Mouse (Mus musculus) regulatory T cell (primary cell): Measurements from ENCODE around the gene Rnf34.

ENCODE experiments used
- in situ Hi-C: fragments of 300-600 bp; cut with MboI, MseI; formaldehyde crosslinking; loops from one replicate; pipeline ENCODE4 v1.15.1; 2025; ENCODE audit warnings: high pct_unique_total_duplicates

The Rnf34 gene

DNA sequence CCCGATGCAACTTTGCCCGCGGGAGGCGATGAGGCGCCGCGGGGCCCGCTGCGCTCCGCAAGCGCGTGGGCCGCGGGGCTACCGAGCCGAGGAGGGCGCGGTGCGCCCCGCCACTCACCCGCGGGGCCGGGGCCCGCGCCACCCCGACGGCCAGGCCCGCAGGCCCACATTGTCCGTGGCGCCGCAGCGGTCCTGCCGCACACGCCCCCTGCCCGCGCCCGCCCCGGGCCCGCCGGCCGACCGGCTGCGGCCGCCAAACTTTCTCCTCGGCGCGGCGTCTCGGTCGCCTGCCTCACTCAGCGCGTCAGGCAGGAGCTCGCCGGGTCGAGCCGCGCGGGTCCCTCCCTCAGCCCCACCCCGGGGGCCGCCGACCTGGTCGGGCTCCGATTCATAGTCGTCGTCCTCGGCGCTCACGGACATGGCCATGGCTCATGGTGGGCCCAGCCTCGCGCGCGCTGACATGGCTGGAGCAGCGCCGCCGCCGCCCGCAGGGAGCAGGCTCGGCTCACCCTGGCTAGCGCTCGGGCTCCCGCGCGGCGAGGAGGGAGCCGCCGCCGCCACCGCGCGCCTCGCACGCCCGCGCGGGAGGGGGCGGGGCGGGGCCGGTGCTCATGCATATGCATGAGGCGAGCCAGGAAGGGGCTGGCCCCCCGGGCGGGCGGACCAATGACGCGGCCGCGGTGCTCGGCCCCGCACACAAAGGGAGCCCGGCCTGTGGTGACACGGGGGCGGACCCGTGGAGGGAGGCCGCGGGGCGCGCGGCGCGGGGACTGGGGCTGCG, 50.1 kb downstream of the Rnf34 start:
- in situ Hi-C loops = no loop called here

DNA sequence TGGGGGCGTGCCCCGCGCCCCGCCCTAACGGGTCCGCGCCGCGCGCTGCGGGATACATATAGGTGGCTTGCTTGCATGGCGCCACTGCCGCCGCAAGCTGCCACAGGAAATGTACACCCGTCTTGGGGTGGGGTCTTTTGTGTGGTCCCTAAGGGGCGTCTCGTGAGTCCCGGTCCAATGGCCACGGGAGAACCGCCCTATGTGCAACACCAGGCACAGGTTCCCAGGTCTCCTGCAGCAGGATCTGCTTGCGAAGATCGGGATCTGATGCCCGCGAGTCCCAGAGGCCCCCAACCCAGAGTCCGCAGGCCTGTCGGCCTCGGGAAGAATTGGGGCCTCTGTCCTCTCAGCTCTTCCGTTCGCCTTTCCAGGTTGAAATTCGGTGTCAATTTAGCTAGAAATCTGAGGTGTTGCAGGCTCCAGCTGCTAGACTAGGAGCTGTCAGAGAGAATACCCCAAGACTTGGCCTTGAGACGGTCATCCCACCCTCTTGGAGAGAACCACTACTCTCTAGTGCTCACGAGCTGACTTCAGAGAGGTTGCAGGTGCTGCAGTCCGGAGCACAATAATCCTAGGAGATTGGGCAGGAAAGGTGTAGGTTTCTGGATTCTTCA, 50.8 kb downstream of the Rnf34 start:
- in situ Hi-C loops = no loop called here

DNA sequence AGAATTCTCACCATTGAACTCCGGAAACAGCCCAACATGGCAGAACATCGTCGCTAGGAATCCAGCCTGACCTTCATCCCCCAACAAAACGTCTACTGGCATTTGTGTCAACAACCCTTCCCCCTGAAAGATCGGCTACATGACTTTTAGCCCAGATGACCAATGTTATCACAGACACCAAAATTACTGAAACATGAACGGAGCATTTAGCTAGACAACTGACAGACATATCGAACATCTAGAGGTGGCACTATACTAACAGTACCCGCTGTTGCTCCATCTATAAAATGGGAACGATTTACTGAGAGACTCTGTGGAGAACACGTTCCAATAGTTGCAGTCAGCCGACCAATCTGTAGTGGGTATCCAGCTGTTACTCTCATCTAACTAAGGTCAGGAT, 51.3 kb downstream of the Rnf34 start:
- in situ Hi-C loops = no loop called here

DNA sequence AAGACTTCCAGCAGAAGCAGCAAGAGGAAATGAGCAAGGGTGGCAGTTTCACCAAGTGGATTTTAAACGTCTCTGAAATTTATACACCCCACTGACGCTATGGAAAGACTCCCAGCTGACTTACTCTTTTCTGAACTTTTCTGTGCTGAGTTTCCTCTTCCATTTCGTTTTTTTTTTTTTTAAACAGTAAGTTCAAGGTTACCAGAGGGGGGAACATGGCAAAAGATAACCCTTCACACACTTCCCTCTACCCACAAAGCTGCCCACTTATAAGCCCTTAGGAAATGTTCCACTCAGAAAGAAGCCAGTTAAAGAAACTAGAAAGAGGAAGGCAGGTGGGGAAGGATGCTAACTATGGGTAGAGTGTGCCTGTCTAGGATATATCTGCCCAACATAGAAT, 51.8 kb downstream of the Rnf34 start:
- in situ Hi-C loops = no loop called here

DNA sequence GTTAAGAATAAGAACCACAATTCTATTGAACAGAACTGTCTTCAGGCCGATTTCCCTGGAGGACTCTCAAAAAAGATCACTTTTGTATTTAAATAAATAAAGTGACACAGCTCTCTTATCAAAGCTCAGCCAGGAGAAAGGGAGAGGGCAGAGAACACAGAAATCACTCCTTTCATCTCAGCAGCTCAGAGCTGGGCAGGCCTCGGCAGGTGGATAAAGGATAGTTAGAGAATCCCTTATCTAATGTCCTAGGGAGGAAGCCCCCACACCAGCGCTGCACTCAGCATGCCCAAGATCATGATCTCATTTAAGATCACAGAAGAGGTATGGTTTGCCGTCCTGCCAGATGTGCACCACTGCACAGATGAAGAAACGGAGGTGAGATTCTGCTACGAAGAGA, 52.4 kb downstream of the Rnf34 start:
- in situ Hi-C loops = no loop called here

DNA sequence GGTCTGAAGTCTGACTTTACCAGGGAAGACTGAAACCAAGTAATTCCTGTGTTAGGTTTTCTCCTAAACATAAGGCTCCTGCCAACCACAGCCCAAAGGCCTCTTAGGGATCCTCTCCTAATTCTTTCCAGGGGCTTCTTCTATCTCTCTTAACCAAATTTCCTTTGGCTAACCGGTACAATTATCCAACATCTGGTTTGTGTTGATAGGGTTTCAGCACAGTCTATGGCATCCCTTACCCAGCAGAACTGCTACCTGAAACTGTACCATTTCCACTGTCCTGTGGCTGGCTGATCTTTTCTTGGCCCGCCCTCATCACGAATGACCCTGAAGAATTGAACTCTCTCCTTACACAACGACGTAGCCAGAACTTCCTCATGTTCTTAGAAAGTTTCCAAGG, 53.3 kb downstream of the Rnf34 start:
- in situ Hi-C loops = no loop called here

DNA sequence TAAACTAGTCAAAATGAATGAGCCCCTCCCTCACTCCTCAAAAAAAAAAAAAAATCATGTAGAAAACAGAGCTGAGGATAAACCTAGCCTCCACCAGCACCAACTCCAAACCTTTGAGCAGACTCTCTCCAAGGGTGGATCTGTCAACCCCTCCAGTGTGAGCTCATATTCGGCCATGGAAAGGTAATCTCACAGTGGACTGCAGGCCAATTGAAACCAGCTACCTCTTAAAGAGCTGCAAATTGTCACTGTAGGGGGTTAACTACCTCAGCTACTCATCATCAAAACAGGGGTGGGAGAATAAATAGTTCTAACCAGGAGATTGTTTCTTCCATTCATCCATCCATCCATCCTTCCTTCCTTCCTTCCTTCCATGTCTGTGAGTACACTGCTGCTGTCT, 57.3 kb downstream of the Rnf34 start:
- in situ Hi-C loops = no loop called here

DNA sequence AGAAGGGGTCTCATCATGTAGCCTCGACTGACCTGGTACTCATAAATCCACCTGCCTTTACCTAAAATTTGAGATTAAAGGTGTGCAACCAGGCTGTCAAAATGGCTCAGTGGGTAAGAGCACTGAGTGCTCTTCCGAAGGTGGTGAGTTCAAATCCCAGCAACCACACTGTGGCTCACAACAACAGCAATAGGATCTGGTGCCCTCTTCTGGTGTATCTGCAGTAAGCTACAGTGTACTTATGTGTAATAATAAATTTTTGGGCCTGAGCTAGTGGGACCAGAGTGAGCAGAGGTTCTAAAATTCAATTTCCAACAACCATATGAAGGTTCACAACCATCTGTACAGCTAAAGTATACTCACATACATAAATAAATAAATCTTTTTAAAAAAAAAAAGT, 58.2 kb downstream of the Rnf34 start:
- in situ Hi-C loops = no loop called here

DNA sequence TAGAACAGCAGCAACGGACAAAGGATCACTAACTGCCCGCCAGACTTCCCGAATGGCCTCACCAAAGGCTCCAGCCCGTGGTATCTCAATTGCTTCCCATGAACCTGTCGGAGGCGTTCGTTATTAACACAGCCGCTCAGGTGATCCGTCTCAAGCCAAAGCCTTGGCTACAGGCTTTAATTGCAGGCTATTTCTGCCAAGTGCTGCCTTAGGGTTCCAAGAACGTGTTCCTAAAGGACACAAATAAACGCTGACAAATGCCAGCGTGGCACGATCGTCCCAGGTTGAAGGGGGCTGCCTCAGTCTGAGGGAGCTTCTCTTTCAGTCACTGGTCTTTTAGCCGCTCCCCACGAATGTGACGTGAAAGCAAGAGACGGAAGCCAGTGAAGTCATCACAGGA, 59.6 kb downstream of the Rnf34 start:
- in situ Hi-C loops = no loop called here

DNA sequence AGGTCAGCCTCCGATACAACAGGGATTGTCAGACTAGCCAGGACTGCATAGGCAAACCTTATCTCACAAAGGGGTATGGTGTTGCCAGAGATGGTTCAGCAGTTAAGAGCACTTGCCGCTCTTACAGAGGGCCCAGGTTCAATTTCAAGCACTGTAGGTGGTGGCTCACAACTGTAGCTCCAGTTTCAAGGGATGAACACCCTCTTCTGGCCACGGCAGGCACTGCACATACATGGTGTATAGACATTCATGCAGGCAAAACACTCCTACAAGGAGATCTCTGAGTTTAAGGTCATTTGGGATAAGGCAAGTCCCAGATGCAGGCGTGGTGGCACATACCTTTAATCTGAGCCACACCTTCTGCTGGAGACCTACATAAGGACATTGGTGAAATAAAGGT, 63.0 kb downstream of the Rnf34 start:
- in situ Hi-C loops = no loop called here

DNA sequence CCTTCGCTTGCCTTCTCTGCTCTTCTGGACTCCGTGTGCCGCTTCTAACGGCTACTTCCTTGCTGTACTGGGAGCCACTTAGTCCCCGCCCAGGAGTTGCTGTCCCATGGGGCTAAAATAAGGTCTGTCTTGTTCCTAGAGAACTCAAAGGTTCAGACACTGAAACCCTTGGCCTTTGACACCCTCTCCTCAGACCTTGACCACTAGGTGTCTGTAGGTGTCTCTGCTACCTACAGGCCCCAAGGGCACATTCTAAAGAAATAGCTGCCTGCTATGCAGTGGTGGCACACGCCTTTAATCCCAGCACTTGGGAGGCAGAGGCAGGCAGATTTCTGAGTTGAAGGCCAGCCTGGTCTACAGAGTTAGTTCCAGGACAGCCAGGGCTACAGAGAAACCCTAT, 66.3 kb downstream of the Rnf34 start:
- in situ Hi-C loops = no loop called here

DNA sequence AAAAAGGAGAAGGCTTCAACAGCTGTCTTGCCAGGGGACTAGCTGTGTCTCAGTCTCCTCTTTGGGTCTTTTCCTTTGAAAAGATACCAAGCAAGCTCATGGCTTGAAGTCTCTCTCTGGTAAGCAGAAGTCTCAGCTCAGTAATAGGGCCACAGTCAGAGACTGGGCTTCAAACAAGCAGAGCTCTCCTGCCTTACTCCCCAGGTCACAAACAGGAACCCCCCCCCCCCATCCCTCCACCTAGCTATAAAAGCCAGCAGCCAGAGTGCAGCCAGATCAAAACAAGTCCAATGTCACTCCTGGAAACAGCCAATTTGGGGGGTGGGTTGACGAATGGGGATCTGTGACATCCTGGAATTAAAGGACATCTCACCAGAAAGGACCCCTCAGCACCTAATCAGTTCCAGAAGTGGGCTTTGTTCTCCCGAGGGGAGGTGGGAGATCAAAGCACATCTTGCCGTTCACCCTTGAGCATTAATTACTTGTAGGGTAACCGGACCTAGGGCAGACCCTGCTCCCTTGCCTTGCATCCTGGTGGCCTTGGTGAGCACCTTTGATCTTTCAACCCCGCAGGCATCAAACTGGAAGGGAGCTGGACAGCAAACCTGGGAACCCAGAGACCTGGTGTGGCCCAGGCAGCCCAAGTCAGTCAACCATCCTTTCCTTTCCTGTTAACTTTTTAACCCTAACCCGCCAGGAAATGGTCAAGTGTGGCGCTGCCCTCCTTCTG, 68.3 kb downstream of the Rnf34 start:
- in situ Hi-C loops = no loop called here

DNA sequence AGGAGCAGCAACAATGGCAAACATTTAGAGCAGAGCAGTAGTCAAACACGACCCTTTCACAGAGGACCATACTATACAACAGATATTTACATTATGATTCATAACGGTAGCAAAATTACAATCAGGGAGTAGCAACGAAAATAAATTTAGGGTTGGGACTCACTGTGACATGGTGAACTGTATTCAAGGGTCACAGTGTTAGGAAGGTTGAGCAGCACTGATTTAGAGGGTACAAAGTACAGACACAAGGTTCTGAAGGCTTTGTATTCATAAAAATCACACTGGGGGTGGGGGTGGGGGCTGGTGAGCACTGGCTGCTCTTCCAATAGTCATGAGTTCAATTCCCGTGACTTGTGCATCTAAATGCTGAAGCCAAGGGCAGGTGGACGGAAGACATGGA, 70.7 kb downstream of the Rnf34 start:
- in situ Hi-C loops = no loop called here
